Mouse (Mus musculus): ENCODE data around the gene Elovl2. TPM values are rescaled to one million over a fixed set of nuclear protein-coding genes. Genes with fewer than 3 reads are reported as not detected.

The Elovl2 gene
- polyA plus RNA-seq, 1 experiment from 2014 or later: 6.5 TPM

GRCm38 (mm10) chr13:41230256-41230655 lies 10.1 kb upstream of the Elovl2 start:
- no peak for TF ChIP-seq CTCF (IDR thresholded peaks at IDR 0.05; ENCODE audit: low read depth)
- 85% methylated on average over 5 of the region's 5 CpGs for WGBS
- no peaks in the 10 kb centered on the region for H3K9me3 ChIP-seq (ENCODE audit: control insufficient read depth)
- H3K4me1 ChIP-seq (replicated peaks; ENCODE audit: control insufficient read depth, insufficient read depth, low read length): no peaks in the 10 kb centered on the region
- ATAC-seq: no peak
- no peaks in the 10 kb centered on the region for H3K36me3 ChIP-seq (ENCODE audit: control insufficient read depth, insufficient read depth)
- H3K4me3 ChIP-seq (ENCODE audit: low read depth, low read length): no peak overlapping the region
- no peak overlapping the region for H3K4me2 ChIP-seq (replicated peaks; ENCODE audit: low read depth)
- no peak overlapping the region for H3K27ac ChIP-seq (ENCODE audit: low read depth, low read length)
- no peaks in the 10 kb centered on the region for H3K27me3 ChIP-seq (replicated peaks; ENCODE audit: control insufficient read depth, insufficient read depth, low read length)
- no peak overlapping the region for H3K9ac ChIP-seq (ENCODE audit: low read depth, low read length)

GRCm38 (mm10) chr13:41228060-41228459 lies 7.9 kb upstream of the Elovl2 start:
- Histone ChIP-seq H3K9ac (ENCODE audit: low read depth, low read length) (no peak overlapping the region), H3K36me3 (ENCODE audit: control insufficient read depth, insufficient read depth) (no peaks in the 10 kb centered on the region), H3K9me3 (ENCODE audit: control insufficient read depth) (no peaks in the 10 kb centered on the region), H3K4me3 (ENCODE audit: low read depth, low read length) (no peak overlapping the region), H3K27me3 (replicated peaks; ENCODE audit: control insufficient read depth, insufficient read depth, low read length) (no peaks in the 10 kb centered on the region), H3K4me1 (replicated peaks; ENCODE audit: control insufficient read depth, insufficient read depth, low read length) (no peaks in the 10 kb centered on the region), H3K27ac (ENCODE audit: low read depth, low read length) (no peak overlapping the region), H3K4me2 (replicated peaks; ENCODE audit: low read depth) (no peak overlapping the region)
- 81% methylated on average over 5 of the region's 5 CpGs for WGBS
- no peak for ATAC-seq
- TF ChIP-seq CTCF (IDR thresholded peaks at IDR 0.05; ENCODE audit: low read depth): no peak

GRCm38 (mm10) chr13:41226513-41226912 lies 6.3 kb upstream of the Elovl2 start:
- H3K4me2 ChIP-seq (replicated peaks; ENCODE audit: low read depth): no peak overlapping the region
- no peak overlapping the region for H3K9ac ChIP-seq (ENCODE audit: low read depth, low read length)
- no peak for ATAC-seq
- 40% methylated on average over 5 of the region's 5 CpGs for WGBS
- no peak overlapping the region for H3K4me3 ChIP-seq (ENCODE audit: low read depth, low read length)
- no peaks in the 10 kb centered on the region for H3K36me3 ChIP-seq (ENCODE audit: control insufficient read depth, insufficient read depth)
- no peak overlapping the region for H3K27ac ChIP-seq (ENCODE audit: low read depth, low read length)
- no peak for TF ChIP-seq CTCF (IDR thresholded peaks at IDR 0.05; ENCODE audit: low read depth)
- H3K4me1 ChIP-seq (replicated peaks; ENCODE audit: control insufficient read depth, insufficient read depth, low read length): no peaks in the 10 kb centered on the region
- no peaks in the 10 kb centered on the region for H3K27me3 ChIP-seq (replicated peaks; ENCODE audit: control insufficient read depth, insufficient read depth, low read length)
- H3K9me3 ChIP-seq (ENCODE audit: control insufficient read depth): no peaks in the 10 kb centered on the region

- ATAC-seq: no peak
- Histone ChIP-seq H3K9ac (ENCODE audit: low read depth, low read length) (peak overlapping the region; percentile 31; the same call in 1 of the 2 replicates), H3K36me3 (ENCODE audit: control insufficient read depth, insufficient read depth) (no peaks in the 10 kb centered on the region), H3K27me3 (replicated peaks; ENCODE audit: control insufficient read depth, insufficient read depth, low read length) (no peaks in the 10 kb centered on the region), H3K4me3 (ENCODE audit: low read depth, low read length) (peak overlapping the region; percentile 67), H3K4me2 (replicated peaks; ENCODE audit: low read depth) (peak overlapping the region; percentile 88), H3K9me3 (ENCODE audit: control insufficient read depth) (peaks cover 4% of the 10 kb centered on the region; the same call in 1 of the 2 replicates), H3K4me1 (replicated peaks; ENCODE audit: control insufficient read depth, insufficient read depth, low read length) (no peaks in the 10 kb centered on the region; the same call in 1 of the 2 replicates), H3K27ac (ENCODE audit: low read depth, low read length) (no peak overlapping the region)
- 3% methylated on average over 38 of the region's 39 CpGs for WGBS
- no peak for TF ChIP-seq CTCF (IDR thresholded peaks at IDR 0.05; ENCODE audit: low read depth)
These were observed 410 bp downstream of the Elovl2 start for GRCm38 (mm10) chr13:41219687-41220303.

GRCm38 (mm10) chr13:41219056-41219455 lies 1.1 kb downstream of the Elovl2 start:
- Histone ChIP-seq H3K27ac (ENCODE audit: low read depth, low read length) (no peak overlapping the region), H3K4me3 (ENCODE audit: low read depth, low read length) (no peak overlapping the region), H3K27me3 (replicated peaks; ENCODE audit: control insufficient read depth, insufficient read depth, low read length) (no peaks in the 10 kb centered on the region), H3K9me3 (ENCODE audit: control insufficient read depth) (peaks cover 4% of the 10 kb centered on the region; the same call in 1 of the 2 replicates), H3K9ac (ENCODE audit: low read depth, low read length) (no peak overlapping the region), H3K36me3 (ENCODE audit: control insufficient read depth, insufficient read depth) (no peaks in the 10 kb centered on the region), H3K4me2 (replicated peaks; ENCODE audit: low read depth) (no peak overlapping the region), H3K4me1 (replicated peaks; ENCODE audit: control insufficient read depth, insufficient read depth, low read length) (no peaks in the 10 kb centered on the region; the same call in 1 of the 2 replicates)
- no peak for ATAC-seq
- WGBS: 43% methylated on average over 1 of the region's 1 CpGs
- TF ChIP-seq CTCF (IDR thresholded peaks at IDR 0.05; ENCODE audit: low read depth): no peak

GRCm38 (mm10) chr13:41216236-41216635 lies 4.0 kb downstream of the Elovl2 start:
- WGBS: 71% methylated on average over 3 of the region's 3 CpGs
- TF ChIP-seq CTCF (IDR thresholded peaks at IDR 0.05; ENCODE audit: low read depth): no peak
- peaks cover 6% of the 10 kb centered on the region; the same call in 1 of the 2 replicates for H3K4me1 ChIP-seq (replicated peaks; ENCODE audit: control insufficient read depth, insufficient read depth, low read length)
- ATAC-seq: no peak
- H3K4me2 ChIP-seq (replicated peaks; ENCODE audit: low read depth): no peak overlapping the region
- H3K27ac ChIP-seq (ENCODE audit: low read depth, low read length): no peak overlapping the region
- H3K4me3 ChIP-seq (ENCODE audit: low read depth, low read length): no peak overlapping the region
- no peaks in the 10 kb centered on the region for H3K27me3 ChIP-seq (replicated peaks; ENCODE audit: control insufficient read depth, insufficient read depth, low read length)
- H3K36me3 ChIP-seq (ENCODE audit: control insufficient read depth, insufficient read depth): no peaks in the 10 kb centered on the region
- peaks cover 4% of the 10 kb centered on the region; the same call in 1 of the 2 replicates for H3K9me3 ChIP-seq (ENCODE audit: control insufficient read depth)
- H3K9ac ChIP-seq (ENCODE audit: low read depth, low read length): no peak overlapping the region
